Mouse (Mus musculus): ENCODE measurements around the gene Purb. TPM values are rescaled to one million over a fixed set of nuclear protein-coding genes. Genes with fewer than 3 reads are reported as not detected.

The Purb gene
- polyA plus RNA-seq, 1 experiment from 2014 or later: 12.5 TPM

- Histone ChIP-seq H3K9ac (no peak overlapping the region), H3K4me3 (no peak overlapping the region), H3K36me3 (no peaks in the 10 kb centered on the region), H3K27me3 (no peaks in the 10 kb centered on the region), H3K4me2 (no peak overlapping the region), H3K4me1 (replicated peaks) (no peaks in the 10 kb centered on the region), H3K27ac (replicated peaks) (no peak overlapping the region), H3K9me3 (no peaks in the 10 kb centered on the region)
- ATAC-seq (ENCODE audit: low read depth): no peak
- WGBS: 81% methylated on average over 6 of the region's 6 CpGs
These were observed 29.0 kb upstream of the Purb start for GRCm38 (mm10) chr11:6504689-6505088.

DNA sequence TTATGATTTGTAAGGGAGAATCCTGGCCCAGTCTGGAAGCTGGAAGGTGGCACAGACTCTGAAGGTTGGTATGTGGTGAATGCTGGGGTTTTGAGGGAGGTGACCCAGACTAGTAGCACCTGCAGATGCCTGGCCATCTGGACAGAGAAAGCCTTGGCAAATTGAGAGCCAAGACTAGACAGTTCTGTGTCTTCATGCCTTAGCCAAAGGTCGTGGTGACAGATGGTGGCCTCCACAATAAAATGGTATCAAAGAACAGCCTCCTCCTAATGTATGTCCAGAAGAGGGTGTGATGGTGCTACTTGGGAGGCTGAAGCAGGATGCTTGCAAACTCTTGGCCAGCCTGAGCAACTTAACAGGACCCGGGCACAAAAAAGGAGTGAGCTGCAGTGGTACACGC, 28.5 kb upstream of the Purb start:
- no peak for ATAC-seq (ENCODE audit: low read depth)
- Histone ChIP-seq H3K4me1 (replicated peaks) (no peaks in the 10 kb centered on the region), H3K4me3 (no peak overlapping the region), H3K9ac (no peak overlapping the region), H3K9me3 (no peaks in the 10 kb centered on the region), H3K4me2 (no peak overlapping the region), H3K27me3 (no peaks in the 10 kb centered on the region), H3K27ac (replicated peaks) (no peak overlapping the region), H3K36me3 (no peaks in the 10 kb centered on the region)
- 69% methylated on average over 3 of the region's 3 CpGs for WGBS

GRCm38 (mm10) chr11:6502506-6502905, 26.8 kb upstream of the Purb start:
- no peaks in the 10 kb centered on the region for H3K4me1 ChIP-seq (replicated peaks)
- H3K27ac ChIP-seq (replicated peaks): no peak overlapping the region
- H3K27me3 ChIP-seq: no peaks in the 10 kb centered on the region
- H3K4me3 ChIP-seq: no peak overlapping the region
- no peaks in the 10 kb centered on the region for H3K36me3 ChIP-seq
- no peak overlapping the region for H3K4me2 ChIP-seq
- no peaks in the 10 kb centered on the region for H3K9me3 ChIP-seq
- ATAC-seq (ENCODE audit: low read depth): no peak
- no peak overlapping the region for H3K9ac ChIP-seq
- WGBS: 93% methylated on average over 2 of the region's 2 CpGs

GRCm38 (mm10) chr11:6497311-6497948, 21.7 kb upstream of the Purb start:
- Histone ChIP-seq H3K9ac (no peak overlapping the region), H3K4me2 (no peak overlapping the region), H3K27me3 (no peaks in the 10 kb centered on the region), H3K4me1 (replicated peaks) (no peaks in the 10 kb centered on the region), H3K36me3 (no peaks in the 10 kb centered on the region), H3K4me3 (no peak overlapping the region), H3K9me3 (no peaks in the 10 kb centered on the region), H3K27ac (replicated peaks) (no peak overlapping the region)
- no peak for ATAC-seq (ENCODE audit: low read depth)
- WGBS: 82% methylated on average over 12 of the region's 12 CpGs

- ATAC-seq (ENCODE audit: low read depth): no peak
- no peaks in the 10 kb centered on the region for H3K4me1 ChIP-seq (replicated peaks)
- H3K4me2 ChIP-seq: no peak overlapping the region
- WGBS: 55% methylated on average over 6 of the region's 6 CpGs
- no peak overlapping the region for H3K27ac ChIP-seq (replicated peaks)
- no peak overlapping the region for H3K4me3 ChIP-seq
- H3K36me3 ChIP-seq: no peaks in the 10 kb centered on the region
- no peak overlapping the region for H3K9ac ChIP-seq
- no peaks in the 10 kb centered on the region for H3K27me3 ChIP-seq
- no peaks in the 10 kb centered on the region for H3K9me3 ChIP-seq
These were observed 14.2 kb upstream of the Purb start for GRCm38 (mm10) chr11:6489691-6490503.

DNA sequence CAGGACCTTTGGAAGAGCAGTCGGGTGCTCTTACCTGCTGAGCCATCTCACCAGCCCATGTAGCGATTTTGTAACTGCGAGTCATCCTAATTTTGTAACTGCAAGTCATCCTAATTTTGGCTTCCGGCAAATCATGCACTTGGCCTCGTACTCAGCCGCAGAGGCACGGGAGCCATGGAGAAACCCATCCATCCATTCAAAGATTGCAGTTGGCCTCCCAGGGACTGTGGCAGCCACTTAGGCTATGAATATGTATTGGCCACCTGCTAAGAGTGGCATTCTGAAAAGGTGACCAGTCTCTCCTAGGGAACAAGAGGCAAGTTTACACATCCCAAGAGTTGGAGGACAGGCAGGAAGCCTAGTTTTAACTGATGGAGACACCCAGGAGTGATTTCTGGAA, 13.5 kb upstream of the Purb start:
- no peak overlapping the region for H3K4me2 ChIP-seq
- no peak overlapping the region for H3K27ac ChIP-seq (replicated peaks)
- no peaks in the 10 kb centered on the region for H3K36me3 ChIP-seq
- H3K9ac ChIP-seq: no peak overlapping the region
- H3K4me3 ChIP-seq: no peak overlapping the region
- H3K9me3 ChIP-seq: no peaks in the 10 kb centered on the region
- WGBS: 67% methylated on average over 7 of the region's 7 CpGs
- H3K4me1 ChIP-seq (replicated peaks): no peaks in the 10 kb centered on the region
- ATAC-seq (ENCODE audit: low read depth): no peak
- no peaks in the 10 kb centered on the region for H3K27me3 ChIP-seq

- Histone ChIP-seq H3K4me1 (replicated peaks) (no peaks in the 10 kb centered on the region), H3K27me3 (no peaks in the 10 kb centered on the region), H3K9ac (no peak overlapping the region), H3K4me2 (no peak overlapping the region), H3K4me3 (no peak overlapping the region), H3K36me3 (no peaks in the 10 kb centered on the region), H3K9me3 (no peaks in the 10 kb centered on the region), H3K27ac (replicated peaks) (no peak overlapping the region)
- 95% methylated on average over 5 of the region's 5 CpGs for WGBS
- no peak for ATAC-seq (ENCODE audit: low read depth)
These were observed 12.4 kb upstream of the Purb start for GRCm38 (mm10) chr11:6488041-6488684.

DNA sequence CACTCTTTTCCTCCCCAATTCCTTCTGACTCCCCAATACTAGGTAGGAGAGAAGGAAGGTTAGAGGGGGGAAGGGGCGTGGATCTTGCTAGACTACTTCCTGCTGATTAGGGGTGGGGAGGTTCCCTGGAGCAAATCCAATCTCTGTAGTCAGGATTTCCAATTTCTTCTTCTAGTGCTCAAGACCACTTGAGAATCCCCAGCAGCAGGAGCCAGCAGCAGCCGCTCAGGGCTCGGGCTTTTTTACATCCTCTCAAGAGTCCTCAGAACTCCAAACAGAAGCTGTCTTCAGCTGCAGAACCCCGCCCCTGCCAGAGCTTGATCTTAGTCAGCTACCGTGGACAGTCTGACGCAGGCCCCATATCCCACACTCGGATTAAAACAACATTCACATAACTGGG, 11.8 kb upstream of the Purb start:
- 60% methylated on average over 7 of the region's 7 CpGs for WGBS
- H3K36me3 ChIP-seq: no peaks in the 10 kb centered on the region
- ATAC-seq (ENCODE audit: low read depth): no peak
- H3K27me3 ChIP-seq: no peaks in the 10 kb centered on the region
- no peaks in the 10 kb centered on the region for H3K4me1 ChIP-seq (replicated peaks)
- no peak overlapping the region for H3K4me3 ChIP-seq
- no peak overlapping the region for H3K9ac ChIP-seq
- H3K4me2 ChIP-seq: no peak overlapping the region
- no peaks in the 10 kb centered on the region for H3K9me3 ChIP-seq
- no peak overlapping the region for H3K27ac ChIP-seq (replicated peaks)

DNA sequence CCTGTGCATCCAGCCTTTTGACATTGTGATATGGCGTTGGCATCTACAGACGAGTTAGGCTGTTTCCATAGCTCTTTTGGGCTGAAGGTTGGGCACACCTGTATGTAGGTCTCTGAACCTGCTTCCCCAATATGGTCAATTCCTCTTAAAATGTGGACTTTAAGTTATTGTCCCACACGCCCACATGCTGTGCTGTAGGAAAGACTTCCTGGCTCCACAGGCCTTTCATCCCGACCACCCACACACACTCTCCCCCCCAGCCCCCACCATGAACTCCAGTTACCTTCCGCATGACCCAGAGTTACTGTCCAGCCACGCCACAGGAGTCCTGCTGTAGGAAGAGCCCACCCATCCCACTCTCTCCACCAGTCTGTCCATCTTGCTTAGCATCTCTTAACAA, 11.2 kb upstream of the Purb start:
- no peak for ATAC-seq (ENCODE audit: low read depth)
- H3K27me3 ChIP-seq: no peaks in the 10 kb centered on the region
- no peaks in the 10 kb centered on the region for H3K4me1 ChIP-seq (replicated peaks)
- H3K4me3 ChIP-seq: no peak overlapping the region
- H3K9ac ChIP-seq: no peak overlapping the region
- H3K27ac ChIP-seq (replicated peaks): no peak overlapping the region
- H3K36me3 ChIP-seq: no peaks in the 10 kb centered on the region
- H3K9me3 ChIP-seq: no peaks in the 10 kb centered on the region
- H3K4me2 ChIP-seq: no peak overlapping the region
- 65% methylated on average over 6 of the region's 6 CpGs for WGBS

- WGBS: 54% methylated on average over 3 of the region's 3 CpGs
- H3K36me3 ChIP-seq: no peaks in the 10 kb centered on the region
- ATAC-seq (ENCODE audit: low read depth): no peak
- 0 out of 2 replicates have a peak, but pooled peaks cover 6% of the 10 kb centered on the region for H3K27me3 ChIP-seq
- H3K9me3 ChIP-seq: no peaks in the 10 kb centered on the region
- H3K4me3 ChIP-seq: no peak overlapping the region
- H3K9ac ChIP-seq: no peak overlapping the region
- H3K4me2 ChIP-seq: no peak overlapping the region
- H3K4me1 ChIP-seq (replicated peaks): no peaks in the 10 kb centered on the region
- no peak overlapping the region for H3K27ac ChIP-seq (replicated peaks)
These were observed 8.7 kb upstream of the Purb start for GRCm38 (mm10) chr11:6484244-6484959.

DNA sequence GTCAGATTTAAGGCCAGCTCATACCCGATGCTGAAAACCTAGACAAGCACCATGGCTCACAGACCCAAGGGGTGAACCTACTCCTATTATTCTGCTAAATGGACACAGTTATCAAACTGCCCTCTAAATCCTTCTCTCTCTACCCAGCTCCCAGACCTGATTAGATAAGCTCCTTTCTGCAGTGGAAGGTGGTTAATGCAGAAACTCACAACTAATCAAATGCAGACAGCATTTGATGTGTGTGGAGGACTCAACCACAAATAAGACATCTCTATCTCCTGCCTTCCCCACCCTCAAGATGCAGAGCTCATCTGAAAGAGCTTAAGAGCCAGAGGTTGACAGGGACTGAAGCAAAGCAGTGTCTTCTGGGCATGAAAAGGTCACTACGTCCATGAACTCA, 7.4 kb upstream of the Purb start:
- no peak overlapping the region for H3K27ac ChIP-seq (replicated peaks)
- H3K4me2 ChIP-seq: no peak overlapping the region
- H3K9me3 ChIP-seq: no peaks in the 10 kb centered on the region
- no peak overlapping the region for H3K9ac ChIP-seq
- no peak overlapping the region for H3K4me3 ChIP-seq
- H3K4me1 ChIP-seq (replicated peaks): no peaks in the 10 kb centered on the region
- ATAC-seq (ENCODE audit: low read depth): no peak
- no peaks in the 10 kb centered on the region for H3K36me3 ChIP-seq
- 0 out of 2 replicates have a peak, but pooled peaks cover 6% of the 10 kb centered on the region for H3K27me3 ChIP-seq
- WGBS: 91% methylated on average over 2 of the region's 2 CpGs

- ATAC-seq (ENCODE audit: low read depth): no peak
- Histone ChIP-seq H3K27me3 (0 out of 2 replicates have a peak, but pooled peaks cover 6% of the 10 kb centered on the region), H3K4me1 (replicated peaks) (no peaks in the 10 kb centered on the region), H3K9ac (no peak overlapping the region), H3K27ac (replicated peaks) (no peak overlapping the region), H3K4me3 (no peak overlapping the region), H3K36me3 (no peaks in the 10 kb centered on the region), H3K4me2 (no peak overlapping the region), H3K9me3 (no peaks in the 10 kb centered on the region)
- 74% methylated on average over 6 of the region's 6 CpGs for WGBS
These were observed 6.0 kb upstream of the Purb start for GRCm38 (mm10) chr11:6481669-6482185.

All from neural tube, embryonic 13.5 days (tissue).